Mouse (Mus musculus): ENCODE measurements around the gene Ccdc28b. TPM values are rescaled to one million over a fixed set of nuclear protein-coding genes. Genes with fewer than 3 reads are reported as not detected.

Ccdc28b gene
- polyA plus RNA-seq, 1 experiment: 14.1 TPM

DNA sequence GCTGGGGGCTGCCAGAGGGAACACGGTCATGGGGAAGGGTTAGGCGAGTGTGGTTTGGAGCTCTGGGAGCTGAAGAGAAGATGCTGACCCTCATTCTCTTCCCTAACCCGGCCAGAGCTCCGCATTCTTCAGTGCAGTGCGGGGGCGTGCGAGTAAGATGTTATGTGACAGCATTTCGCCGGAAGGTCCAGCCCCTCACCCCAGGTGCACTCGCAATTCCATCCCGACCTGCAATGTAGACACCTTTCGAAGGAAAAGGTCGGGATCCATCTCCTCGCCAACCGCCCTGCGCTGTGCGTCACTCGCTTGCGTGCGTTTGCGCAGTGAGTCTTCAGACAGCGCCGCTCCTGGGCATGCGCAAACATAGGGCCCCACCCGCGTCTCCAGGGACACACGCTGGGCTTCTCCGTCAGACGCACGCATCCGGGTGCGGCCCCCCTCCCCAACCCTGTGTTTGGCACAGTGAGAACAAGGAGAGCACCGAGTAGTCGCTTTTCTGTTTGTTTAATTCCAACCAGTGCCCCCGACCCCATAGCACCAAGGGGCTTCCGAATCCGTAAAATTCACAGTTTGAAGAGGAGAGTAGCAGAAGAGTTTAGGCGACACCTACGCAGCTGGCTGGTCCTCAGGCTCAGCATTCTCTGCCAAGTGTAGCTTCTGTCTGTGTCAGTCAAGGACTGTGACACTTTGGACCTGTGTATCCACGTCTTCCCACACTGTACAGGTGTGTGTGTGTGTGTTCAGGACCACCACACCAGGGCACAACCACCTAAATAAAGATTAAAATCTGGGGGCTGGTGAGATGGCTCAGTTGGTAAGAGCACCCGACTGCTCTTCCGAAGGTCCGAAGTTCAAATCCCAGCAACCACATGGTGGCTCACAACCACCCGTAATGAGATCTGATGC lies 4.7 kb downstream of the Ccdc28b start, which contains the start of gene Iqcc:
Gene Iqcc (minus strand): TSS at position 314 of the 906 bp plus-strand sequence.
- no peaks in the 10 kb centered on the region for H3K27me3 ChIP-seq (ENCODE audit: control insufficient read depth, insufficient read depth, low read length)
- TF ChIP-seq POLR2A (IDR thresholded peaks at IDR 0.05; ENCODE audit: control insufficient read depth, low read depth, low read length): peak; percentile 99
- TF ChIP-seq CTCF (IDR thresholded peaks at IDR 0.05; ENCODE audit: control insufficient read depth, insufficient read depth, insufficient replicate concordance, low read depth, low read length): no peak
- H3K27ac ChIP-seq (ENCODE audit: control insufficient read depth, insufficient read depth, low read depth, low read length): peak within 1 kb of the TSS; percentile 93
- no peaks in the 10 kb centered on the region; the same call in 1 of the 2 replicates for H3K36me3 ChIP-seq (ENCODE audit: control insufficient read depth, insufficient read depth, low read length)
- H3K4me1 ChIP-seq (ENCODE audit: control insufficient read depth, insufficient read depth, low read length): peaks cover 23% of the 10 kb centered on the region
- peak within 1 kb of the TSS; percentile 92 for H3K4me3 ChIP-seq (ENCODE audit: control insufficient read depth, low read depth, low read length)

DNA sequence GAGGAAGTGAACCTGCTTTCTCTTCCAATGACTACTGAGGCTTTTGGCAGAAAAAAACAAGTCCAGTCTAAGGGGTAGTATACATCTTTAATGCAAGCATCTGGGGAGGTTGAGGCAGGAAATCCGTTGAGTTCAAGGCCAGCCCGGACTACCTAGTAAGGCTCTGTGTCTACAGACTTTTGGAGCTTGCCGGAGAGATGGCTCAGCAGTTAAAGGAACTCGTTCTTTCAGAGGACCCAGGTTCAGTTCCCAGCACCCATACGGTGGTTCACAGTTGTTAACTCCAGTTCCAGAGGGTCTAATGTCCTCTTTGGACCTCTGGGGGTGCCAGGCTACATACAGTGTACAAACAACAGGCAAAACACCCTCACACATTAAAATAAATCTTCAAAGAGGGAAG lies 5.7 kb downstream of the Ccdc28b start:
- Histone ChIP-seq H3K27ac (ENCODE audit: control insufficient read depth, insufficient read depth, low read depth, low read length) (peak overlapping the region; percentile 93), H3K4me1 (ENCODE audit: control insufficient read depth, insufficient read depth, low read length) (peaks cover 20% of the 10 kb centered on the region), H3K36me3 (ENCODE audit: control insufficient read depth, insufficient read depth, low read length) (no peaks in the 10 kb centered on the region; the same call in 1 of the 2 replicates), H3K4me3 (ENCODE audit: control insufficient read depth, low read depth, low read length) (peak overlapping the region; percentile 92), H3K27me3 (ENCODE audit: control insufficient read depth, insufficient read depth, low read length) (no peaks in the 10 kb centered on the region)
- no peak for TF ChIP-seq CTCF (IDR thresholded peaks at IDR 0.05; ENCODE audit: control insufficient read depth, insufficient read depth, insufficient replicate concordance, low read depth, low read length)
- TF ChIP-seq POLR2A (IDR thresholded peaks at IDR 0.05; ENCODE audit: control insufficient read depth, low read depth, low read length): no peak

DNA sequence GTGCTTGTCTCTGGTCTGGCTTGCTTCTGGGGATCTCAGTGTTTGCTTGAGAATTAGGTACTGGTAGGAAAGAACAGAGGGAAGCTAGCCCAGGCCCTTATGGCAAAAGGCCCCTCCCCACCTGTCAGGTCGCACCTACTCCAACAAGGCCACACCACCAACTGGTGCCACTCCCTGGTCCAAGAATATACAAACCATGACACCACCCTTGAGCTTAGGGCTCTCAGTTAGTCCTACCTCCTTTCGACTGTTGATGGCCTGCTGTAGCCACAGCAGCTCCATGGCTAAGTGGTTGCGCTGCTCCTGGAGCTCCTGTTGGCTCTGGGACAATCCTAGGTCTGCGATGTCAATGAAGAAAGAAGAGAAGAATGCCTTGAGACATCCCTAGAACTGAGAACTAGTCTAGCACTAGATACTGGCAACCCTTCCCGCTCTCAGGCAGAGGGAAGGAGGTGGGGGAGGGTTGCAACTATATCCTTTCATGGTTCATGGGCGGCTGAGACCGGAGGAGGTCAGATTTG lies 6.6 kb downstream of the Ccdc28b start:
- TF ChIP-seq POLR2A (IDR thresholded peaks at IDR 0.05; ENCODE audit: control insufficient read depth, low read depth, low read length): no peak
- TF ChIP-seq CTCF (IDR thresholded peaks at IDR 0.05; ENCODE audit: control insufficient read depth, insufficient read depth, insufficient replicate concordance, low read depth, low read length): no peak
- Histone ChIP-seq H3K27me3 (ENCODE audit: control insufficient read depth, insufficient read depth, low read length) (no peaks in the 10 kb centered on the region), H3K4me3 (ENCODE audit: control insufficient read depth, low read depth, low read length) (peak overlapping the region; percentile 92), H3K36me3 (ENCODE audit: control insufficient read depth, insufficient read depth, low read length) (no peaks in the 10 kb centered on the region; the same call in 1 of the 2 replicates), H3K27ac (ENCODE audit: control insufficient read depth, insufficient read depth, low read depth, low read length) (no peak overlapping the region), H3K4me1 (ENCODE audit: control insufficient read depth, insufficient read depth, low read length) (peaks cover 17% of the 10 kb centered on the region)

DNA sequence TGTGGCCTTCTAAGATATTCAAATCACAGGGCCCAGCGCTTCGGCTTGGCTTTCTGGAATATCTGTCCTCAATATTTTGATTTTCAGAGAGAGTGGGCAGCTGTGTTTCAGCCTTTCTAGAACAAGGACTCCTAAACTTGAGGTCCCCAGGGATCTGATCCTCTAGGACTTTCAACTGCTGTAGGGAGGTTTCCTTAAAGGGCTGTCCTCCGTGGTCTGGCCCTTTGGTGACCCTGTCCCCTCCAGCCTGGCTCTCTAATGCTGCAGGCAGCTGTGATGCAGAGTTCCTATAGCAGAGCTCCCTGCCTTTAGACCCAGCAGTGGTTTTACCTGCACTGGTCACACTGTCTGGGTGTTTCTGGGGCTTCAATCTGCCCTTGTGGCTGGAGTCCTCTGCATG lies 7.1 kb downstream of the Ccdc28b start:
- H3K4me3 ChIP-seq (ENCODE audit: control insufficient read depth, low read depth, low read length): no peak overlapping the region
- peaks cover 17% of the 10 kb centered on the region for H3K4me1 ChIP-seq (ENCODE audit: control insufficient read depth, insufficient read depth, low read length)

DNA sequence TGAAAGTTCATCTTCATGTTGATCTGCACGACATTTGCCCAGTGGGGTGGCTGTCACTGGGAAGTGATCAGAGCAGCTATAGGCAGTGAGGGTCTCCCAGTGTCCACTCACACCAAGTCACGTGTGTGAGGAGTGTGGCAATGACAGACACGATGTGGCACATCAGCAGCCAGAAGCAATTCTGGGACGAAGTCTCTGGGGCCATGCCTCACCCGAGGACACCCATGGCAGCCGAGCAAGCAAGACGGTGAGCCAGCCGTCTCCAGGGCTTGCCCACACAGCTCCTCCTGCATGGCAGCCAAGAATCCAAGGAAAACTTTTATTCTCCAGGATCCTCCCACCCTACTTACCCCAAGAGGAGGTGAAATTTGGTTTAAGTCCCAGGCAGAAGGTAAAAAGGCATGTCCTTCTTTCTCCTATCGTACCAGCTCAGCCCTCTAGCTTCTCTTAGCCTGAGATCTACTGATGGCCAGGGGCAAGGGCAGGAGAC lies 7.9 kb downstream of the Ccdc28b start:
- Histone ChIP-seq H3K27ac (ENCODE audit: control insufficient read depth, insufficient read depth, low read depth, low read length) (no peak overlapping the region), H3K36me3 (ENCODE audit: control insufficient read depth, insufficient read depth, low read length) (no peaks in the 10 kb centered on the region; the same call in 1 of the 2 replicates), H3K4me3 (ENCODE audit: control insufficient read depth, low read depth, low read length) (no peak overlapping the region), H3K4me1 (ENCODE audit: control insufficient read depth, insufficient read depth, low read length) (peaks cover 16% of the 10 kb centered on the region), H3K27me3 (ENCODE audit: control insufficient read depth, insufficient read depth, low read length) (no peaks in the 10 kb centered on the region)
- no peak for TF ChIP-seq POLR2A (IDR thresholded peaks at IDR 0.05; ENCODE audit: control insufficient read depth, low read depth, low read length)
- no peak for TF ChIP-seq CTCF (IDR thresholded peaks at IDR 0.05; ENCODE audit: control insufficient read depth, insufficient read depth, insufficient replicate concordance, low read depth, low read length)

More for the DNA sequence above, 7.1 kb downstream of the Ccdc28b start:
- no peaks in the 10 kb centered on the region for H3K27me3 ChIP-seq (ENCODE audit: control insufficient read depth, insufficient read depth, low read length)
- TF ChIP-seq POLR2A (IDR thresholded peaks at IDR 0.05; ENCODE audit: control insufficient read depth, low read depth, low read length) (no peak), CTCF (IDR thresholded peaks at IDR 0.05; ENCODE audit: control insufficient read depth, insufficient read depth, insufficient replicate concordance, low read depth, low read length) (no peak)
- no peak overlapping the region for H3K27ac ChIP-seq (ENCODE audit: control insufficient read depth, insufficient read depth, low read depth, low read length)
- no peaks in the 10 kb centered on the region; the same call in 1 of the 2 replicates for H3K36me3 ChIP-seq (ENCODE audit: control insufficient read depth, insufficient read depth, low read length)

DNA sequence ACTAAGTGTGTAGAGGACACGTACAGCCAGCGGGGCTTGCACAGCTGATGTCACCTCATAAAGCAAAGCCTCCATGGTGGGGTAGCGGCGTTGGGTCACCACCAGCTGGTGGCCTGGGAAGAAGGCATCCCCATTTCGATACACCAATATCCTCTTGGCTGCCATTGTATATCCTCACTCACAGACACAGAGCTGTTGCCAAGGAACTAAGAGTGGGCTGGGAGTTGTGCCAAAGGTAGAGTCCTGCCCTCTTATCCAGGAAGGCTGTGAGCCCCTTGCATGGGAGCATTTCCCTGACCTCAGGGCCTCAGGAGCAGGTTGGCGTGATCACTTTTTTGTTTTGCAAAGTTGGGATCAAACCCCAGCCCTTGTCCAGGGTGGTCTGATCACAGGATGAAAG lies 9.7 kb downstream of the Ccdc28b start, which contains the start of gene Dcdc2b:
Gene Dcdc2b (minus strand): TSS at position 165 of the 400 bp plus-strand sequence.
- TF ChIP-seq CTCF (IDR thresholded peaks at IDR 0.05; ENCODE audit: control insufficient read depth, insufficient read depth, insufficient replicate concordance, low read depth, low read length) (no peak), POLR2A (IDR thresholded peaks at IDR 0.05; ENCODE audit: control insufficient read depth, low read depth, low read length) (no peak)
- no peak within 1 kb of the TSS for H3K27ac ChIP-seq (ENCODE audit: control insufficient read depth, insufficient read depth, low read depth, low read length)

DNA sequence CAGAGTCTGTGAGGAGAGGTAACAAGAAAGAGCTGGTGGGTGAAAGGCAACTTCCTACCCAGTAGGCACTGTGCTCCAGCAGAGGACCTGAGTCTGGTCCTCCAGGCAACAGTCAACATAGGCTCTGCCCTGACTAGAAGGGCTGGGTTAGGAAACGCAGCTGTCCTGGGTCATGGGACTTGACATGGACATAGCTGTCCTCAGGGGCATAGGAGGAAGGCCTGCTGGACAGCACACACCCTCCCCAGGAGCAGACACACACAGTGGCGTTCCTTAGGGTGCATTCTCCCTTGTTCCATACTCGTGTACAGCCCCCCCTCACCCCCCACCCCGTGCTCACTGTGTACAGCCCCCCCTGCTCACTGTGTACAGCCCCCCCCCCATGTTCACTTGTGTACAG lies 13.3 kb downstream of the Ccdc28b start:
- H3K4me3 ChIP-seq (ENCODE audit: control insufficient read depth, low read depth, low read length): no peak overlapping the region
- H3K4me1 ChIP-seq (ENCODE audit: control insufficient read depth, insufficient read depth, low read length): no peaks in the 10 kb centered on the region
- no peak overlapping the region for H3K27ac ChIP-seq (ENCODE audit: control insufficient read depth, insufficient read depth, low read depth, low read length)
- TF ChIP-seq POLR2A (IDR thresholded peaks at IDR 0.05; ENCODE audit: control insufficient read depth, low read depth, low read length) (no peak; the same call in 1 of the 2 replicates), CTCF (IDR thresholded peaks at IDR 0.05; ENCODE audit: control insufficient read depth, insufficient read depth, insufficient replicate concordance, low read depth, low read length) (no peak)
- H3K36me3 ChIP-seq (ENCODE audit: control insufficient read depth, insufficient read depth, low read length): no peaks in the 10 kb centered on the region; the same call in 1 of the 2 replicates
- no peaks in the 10 kb centered on the region for H3K27me3 ChIP-seq (ENCODE audit: control insufficient read depth, insufficient read depth, low read length)

More for the DNA sequence above, 9.7 kb downstream of the Ccdc28b start, which contains the start of gene Dcdc2b:
- Histone ChIP-seq H3K4me3 (ENCODE audit: control insufficient read depth, low read depth, low read length) (no peak within 1 kb of the TSS), H3K27me3 (ENCODE audit: control insufficient read depth, insufficient read depth, low read length) (no peaks in the 10 kb centered on the region), H3K4me1 (ENCODE audit: control insufficient read depth, insufficient read depth, low read length) (peaks cover 12% of the 10 kb centered on the region; the same call in 1 of the 2 replicates), H3K36me3 (ENCODE audit: control insufficient read depth, insufficient read depth, low read length) (no peaks in the 10 kb centered on the region; the same call in 1 of the 2 replicates)

All from testis, adult 2 months (tissue).